9 mouse cellular contexts compared by ENCODE assay signal in genomic region chr5:112607867-112608516, GRCm38 (mm10). TPM values are rescaled to one million over a fixed set of nuclear protein-coding genes. Genes with fewer than 3 reads are reported as not detected.
DNase-seq lines count a peak whose midpoint lies in the region; ATAC-seq and TF ChIP-seq lines count a peak whose summit lies in the region.
"Had no signal": no experiment of that assay in that cellular context is flagged by ENCODE, and none has a peak within 500 bp of the region (broad histone marks: within the 10 kb centered on the region; RNA-seq: fewer than 3 reads in every experiment).

No protein-coding gene starts in this region.

- no peak overlapping the region for H3K9ac ChIP-seq in forebrain, embryonic 13.5 days
- H3K9ac ChIP-seq in forebrain, embryonic 11.5 days (ENCODE audit: low read length) = no peak overlapping the region
- H3K9ac ChIP-seq in lung, postnatal 0 days (replicated peaks; ENCODE audit: low read depth) = no peak overlapping the region

- WGBS in forebrain, embryonic 13.5 days = 45% methylated on average over 9 of the region's 9 CpGs
- WGBS in forebrain, embryonic 11.5 days = 67% methylated on average over 9 of the region's 9 CpGs
- 12% methylated on average over 9 of the region's 9 CpGs for WGBS in lung, postnatal 0 days

- no peak for DNase-seq in forebrain, embryonic 11.5 days (ENCODE audit: low spot score)
- DNase-seq in testis, postnatal 14 days (ENCODE audit: low spot score) = peak; percentile 31
- DNase-seq in testis, postnatal 10 days (ENCODE audit: low spot score) = no peak
- DNase-seq in lung, postnatal 0 days (ENCODE audit: low spot score) = peak; percentile 79
- no peak for DNase-seq in embryo, embryonic 9.5 days (ENCODE audit: extremely low spot score)
- DNase-seq in c-Kit-positive CD71-positive TER-119-positive erythroid progenitor cells, embryonic 14.5 days (ENCODE audit: low spot score) = no peak

- peak overlapping the region; percentile 32 for H3K27ac ChIP-seq in forebrain, embryonic 13.5 days
- H3K27ac ChIP-seq in forebrain, embryonic 11.5 days (ENCODE audit: low read depth, low read length) = no peak overlapping the region
- no peak overlapping the region for H3K27ac ChIP-seq in lung, postnatal 0 days (ENCODE audit: low read length)

- no peaks in the 10 kb centered on the region for H3K36me3 ChIP-seq in forebrain, embryonic 13.5 days (ENCODE audit: poor library complexity, severe bottlenecking)
- no peaks in the 10 kb centered on the region for H3K36me3 ChIP-seq in forebrain, embryonic 11.5 days (ENCODE audit: control insufficient read depth, insufficient read depth, low read length)
- no peaks in the 10 kb centered on the region for H3K36me3 ChIP-seq in lung, postnatal 0 days (ENCODE audit: insufficient read depth, low read length)

- TF ChIP-seq EP300 in lung, postnatal 0 days (IDR thresholded peaks at IDR 0.05) = no peak

- no peak overlapping the region for H3K4me3 ChIP-seq in forebrain, embryonic 13.5 days
- H3K4me3 ChIP-seq in forebrain, embryonic 11.5 days (ENCODE audit: low read depth, low read length) = no peak overlapping the region
- no peak overlapping the region for H3K4me3 ChIP-seq in lung, postnatal 0 days (ENCODE audit: low read depth, low read length)
- H3K4me3 ChIP-seq: megakaryocyte, embryonic 14.5 days had no signal

- no peak for ATAC-seq in forebrain, embryonic 13.5 days
- no peak for ATAC-seq in forebrain, embryonic 11.5 days (replicated peaks; ENCODE audit: low FRiP score)
- ATAC-seq in lung, postnatal 0 days = peak; percentile 50; the same call in 1 of the 2 replicates
- ATAC-seq in inflammation-experienced regulatory T-cells, adult 6 months = no peak

- H3K27me3 ChIP-seq in forebrain, embryonic 13.5 days = no peaks in the 10 kb centered on the region
- H3K27me3 ChIP-seq in forebrain, embryonic 11.5 days (ENCODE audit: control insufficient read depth, insufficient read depth, low read length) = no peaks in the 10 kb centered on the region
- no peaks in the 10 kb centered on the region for H3K27me3 ChIP-seq in lung, postnatal 0 days (replicated peaks; ENCODE audit: insufficient read depth, low read length)

- no peak for TF ChIP-seq CTCF in lung, postnatal 0 days (IDR thresholded peaks at IDR 0.05)

- peaks cover 51% of the 10 kb centered on the region for H3K4me1 ChIP-seq in forebrain, embryonic 13.5 days
- no peaks in the 10 kb centered on the region for H3K4me1 ChIP-seq in forebrain, embryonic 11.5 days (replicated peaks; ENCODE audit: control insufficient read depth, insufficient read depth, low read length)
- 0 out of 2 replicates have a peak, but pooled peaks cover 4% of the 10 kb centered on the region for H3K4me1 ChIP-seq in lung, postnatal 0 days (ENCODE audit: insufficient read depth, low read depth, low read length)
- H3K4me1 ChIP-seq: megakaryocyte, embryonic 14.5 days had no signal

- no peaks in the 10 kb centered on the region for H3K9me3 ChIP-seq in forebrain, embryonic 13.5 days (replicated peaks)
- no peaks in the 10 kb centered on the region for H3K9me3 ChIP-seq in forebrain, embryonic 11.5 days (ENCODE audit: control insufficient read depth, low read length)
- H3K9me3 ChIP-seq in lung, postnatal 0 days (ENCODE audit: low read length) = no peaks in the 10 kb centered on the region
- H3K9me3 ChIP-seq: megakaryocyte, embryonic 14.5 days had no signal

- H3K4me2 ChIP-seq in forebrain, embryonic 13.5 days = no peak overlapping the region
- H3K4me2 ChIP-seq in forebrain, embryonic 11.5 days (ENCODE audit: low read depth, low read length, severe bottlenecking) = no peak overlapping the region
- no peak overlapping the region for H3K4me2 ChIP-seq in lung, postnatal 0 days (replicated peaks; ENCODE audit: low read depth, low read length)

RNA-seq across cellular contexts. Expression of gene Sez6l, which starts 31.0 kb away (rescaled TPM):
- 22.5 and 24.0 TPM in 2 replicates for polyA plus RNA-seq in forebrain, embryonic 13.5 days (2015; fragmentation: Nextera tagmentation; extraction: Ambion mirVana)
- polyA plus RNA-seq in forebrain, embryonic 11.5 days (2014; fragmentation: Nextera tagmentation; extraction: Ambion mirVana) = 4.8 and 5.8 TPM in 2 replicates
- polyA plus RNA-seq in lung, postnatal 0 days (2015; fragmentation: Nextera tagmentation; extraction: Ambion mirVana) = 0.11 and 0.13 TPM in 2 replicates
- polyA plus RNA-seq in inflammation-experienced regulatory T-cells, adult 6 months (2017; shearing (Covaris generic)) = under 1 TPM in 1 of 3 experiments, not detected in 2; 0.08 TPM

Comparison
In these comparisons a context has a peak if more than half of its experiments do, and no peak if none do; other contexts are left out.
1. DNase-seq: peak in testis, postnatal 14 days (single experiment) and lung, postnatal 0 days (single experiment); none in forebrain, embryonic 11.5 days (single experiment), testis, postnatal 10 days (single experiment), embryo, embryonic 9.5 days (single experiment) and c-Kit-positive CD71-positive TER-119-positive erythroid progenitor cells, embryonic 14.5 days (single experiment).